Mouse (Mus musculus) E14TG2a.4 (cell line): ENCODE measurements at regions not wholly inside any gene's neighbourhood (a gene's known extent, or its start where the extent isn't known, plus 50 kb on each side); places are given as distances from the start of the nearest gene placed in this dataset.

Experiments used
- CTCF ChIP-seq: conservative IDR thresholded peaks from 2 replicates; pipeline ENCODE4 v1.5.1; 2014; ENCODE audit warnings: low read length
- POU5F1 ChIP-seq: IDR thresholded peaks from 2 replicates; pipeline ENCODE4 v1.6.1; 2014; ENCODE audit warnings: low read length, borderline replicate concordance

DNA sequence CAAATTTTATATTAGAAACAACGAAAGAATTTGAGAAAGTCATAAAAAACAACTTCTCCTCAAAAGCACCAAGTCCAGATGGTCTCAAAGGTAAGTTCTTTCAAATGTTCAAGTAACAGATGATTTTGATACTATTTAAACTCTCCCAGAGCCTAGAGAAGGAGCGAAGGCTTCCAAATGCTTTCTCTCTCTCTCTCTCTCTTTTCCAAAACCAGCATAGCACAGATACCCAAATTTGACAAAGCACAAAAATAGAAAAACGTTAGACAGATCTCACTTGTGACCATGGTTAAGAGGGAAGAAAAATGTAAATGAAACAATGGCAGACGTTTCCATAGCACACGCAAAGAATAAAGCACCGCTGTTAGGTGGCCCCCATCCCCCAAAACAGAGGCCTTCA is 158.7 kb upstream of the Wscd1 start:
- TF ChIP-seq CTCF (no peak), POU5F1 (no peak)
